Mouse (Mus musculus): ENCODE data around the gene Cdhr3. TPM values are rescaled to one million over a fixed set of nuclear protein-coding genes. Genes with fewer than 3 reads are reported as not detected.

Gene Cdhr3
- polyA plus RNA-seq, 1 experiment = not detected

GRCm38 (mm10) chr12:32998766-32999165 lies 93.9 kb downstream of the Cdhr3 start:
- H3K27me3 ChIP-seq (ENCODE audit: control insufficient read depth, insufficient read depth, insufficient read length) = no peaks in the 10 kb centered on the region
- no peaks in the 10 kb centered on the region for H3K36me3 ChIP-seq (ENCODE audit: control insufficient read depth, insufficient read depth)
- TF ChIP-seq FOSL1 (IDR thresholded peaks at IDR 0.05; ENCODE audit: insufficient read depth, low read length, poor library complexity, severe bottlenecking) = no peak
- TF ChIP-seq MAX (IDR thresholded peaks at IDR 0.05) = no peak
- no peak for TF ChIP-seq MYOG (IDR thresholded peaks at IDR 0.05; ENCODE audit: control insufficient read depth, extremely low read depth, insufficient read length)
- TF ChIP-seq MYOD1 (IDR thresholded peaks at IDR 0.05; ENCODE audit: control insufficient read depth, insufficient read length, low read depth) = no peak
- no peak for TF ChIP-seq CTCF (IDR thresholded peaks at IDR 0.05; ENCODE audit: control insufficient read depth, insufficient read depth, insufficient read length)
- TF ChIP-seq CEBPB (IDR thresholded peaks at IDR 0.05; ENCODE audit: low read depth) = no peak
- no peak overlapping the region for H3K4me3 ChIP-seq (ENCODE audit: insufficient read depth, poor library complexity, severe bottlenecking)
- H3K79me3 ChIP-seq (ENCODE audit: low read depth) = no peaks in the 10 kb centered on the region
- no peak overlapping the region for H3ac ChIP-seq (ENCODE audit: control insufficient read depth, insufficient read length, low read depth)
- no peaks in the 10 kb centered on the region for H3K79me2 ChIP-seq (ENCODE audit: control insufficient read depth, insufficient read depth)

- Histone ChIP-seq H3K4me3 (ENCODE audit: insufficient read depth, poor library complexity, severe bottlenecking) (no peak overlapping the region), H3K79me2 (ENCODE audit: control insufficient read depth, insufficient read depth) (no peaks in the 10 kb centered on the region), H3ac (ENCODE audit: control insufficient read depth, insufficient read length, low read depth) (no peak overlapping the region), H3K79me3 (ENCODE audit: low read depth) (no peaks in the 10 kb centered on the region), H3K36me3 (ENCODE audit: control insufficient read depth, insufficient read depth) (no peaks in the 10 kb centered on the region), H3K27me3 (ENCODE audit: control insufficient read depth, insufficient read depth, insufficient read length) (no peaks in the 10 kb centered on the region)
- TF ChIP-seq USF1 (IDR thresholded peaks at IDR 0.05; ENCODE audit: low read depth) (no peak), MYOG (IDR thresholded peaks at IDR 0.05; ENCODE audit: control insufficient read depth, extremely low read depth, insufficient read length) (no peak), MYOD1 (IDR thresholded peaks at IDR 0.05; ENCODE audit: control insufficient read depth, insufficient read length, low read depth) (no peak), CTCF (IDR thresholded peaks at IDR 0.05; ENCODE audit: control insufficient read depth, insufficient read depth, insufficient read length) (no peak), CEBPB (IDR thresholded peaks at IDR 0.05; ENCODE audit: low read depth) (no peak), FOSL1 (IDR thresholded peaks at IDR 0.05; ENCODE audit: insufficient read depth, low read length, poor library complexity, severe bottlenecking) (no peak), MAX (IDR thresholded peaks at IDR 0.05) (no peak)
Observed at GRCm38 (mm10) chr12:32995081-32995834, 97.4 kb downstream of the Cdhr3 start.

GRCm38 (mm10) chr12:32994081-32994480 lies 98.6 kb downstream of the Cdhr3 start:
- Histone ChIP-seq H3K36me3 (ENCODE audit: control insufficient read depth, insufficient read depth) (no peaks in the 10 kb centered on the region), H3K79me3 (ENCODE audit: low read depth) (no peaks in the 10 kb centered on the region), H3K4me3 (ENCODE audit: insufficient read depth, poor library complexity, severe bottlenecking) (no peak overlapping the region), H3K27me3 (ENCODE audit: control insufficient read depth, insufficient read depth, insufficient read length) (no peaks in the 10 kb centered on the region), H3ac (ENCODE audit: control insufficient read depth, insufficient read length, low read depth) (no peak overlapping the region), H3K79me2 (ENCODE audit: control insufficient read depth, insufficient read depth) (no peaks in the 10 kb centered on the region)
- TF ChIP-seq USF1 (IDR thresholded peaks at IDR 0.05; ENCODE audit: low read depth) = no peak
- TF ChIP-seq MAX (IDR thresholded peaks at IDR 0.05) = no peak

- H3K79me3 ChIP-seq (ENCODE audit: low read depth) = no peaks in the 10 kb centered on the region
- no peak for TF ChIP-seq FOSL1 (IDR thresholded peaks at IDR 0.05; ENCODE audit: insufficient read depth, low read length, poor library complexity, severe bottlenecking)
- no peak for TF ChIP-seq USF1 (IDR thresholded peaks at IDR 0.05; ENCODE audit: low read depth)
- TF ChIP-seq MYOG (IDR thresholded peaks at IDR 0.05; ENCODE audit: control insufficient read depth, extremely low read depth, insufficient read length) = no peak
- TF ChIP-seq MYOD1 (IDR thresholded peaks at IDR 0.05; ENCODE audit: control insufficient read depth, insufficient read length, low read depth) = no peak
- TF ChIP-seq CEBPB (IDR thresholded peaks at IDR 0.05; ENCODE audit: low read depth) = no peak
- no peak for TF ChIP-seq MAX (IDR thresholded peaks at IDR 0.05)
- TF ChIP-seq CTCF (IDR thresholded peaks at IDR 0.05; ENCODE audit: control insufficient read depth, insufficient read depth, insufficient read length) = no peak
- no peak overlapping the region for H3ac ChIP-seq (ENCODE audit: control insufficient read depth, insufficient read length, low read depth)
- no peaks in the 10 kb centered on the region for H3K27me3 ChIP-seq (ENCODE audit: control insufficient read depth, insufficient read depth, insufficient read length)
- H3K79me2 ChIP-seq (ENCODE audit: control insufficient read depth, insufficient read depth) = no peaks in the 10 kb centered on the region
- no peak overlapping the region for H3K4me3 ChIP-seq (ENCODE audit: insufficient read depth, poor library complexity, severe bottlenecking)
- H3K36me3 ChIP-seq (ENCODE audit: control insufficient read depth, insufficient read depth) = no peaks in the 10 kb centered on the region
Observed at GRCm38 (mm10) chr12:32989731-32990130, 102.9 kb downstream of the Cdhr3 start.

GRCm38 (mm10) chr12:32986284-32986683 lies 106.4 kb downstream of the Cdhr3 start:
- H3ac ChIP-seq (ENCODE audit: control insufficient read depth, insufficient read length, low read depth) = no peak overlapping the region
- H3K79me3 ChIP-seq (ENCODE audit: low read depth) = no peaks in the 10 kb centered on the region
- H3K79me2 ChIP-seq (ENCODE audit: control insufficient read depth, insufficient read depth) = no peaks in the 10 kb centered on the region
- H3K27me3 ChIP-seq (ENCODE audit: control insufficient read depth, insufficient read depth, insufficient read length) = no peaks in the 10 kb centered on the region
- no peak overlapping the region for H3K4me3 ChIP-seq (ENCODE audit: insufficient read depth, poor library complexity, severe bottlenecking)
- H3K36me3 ChIP-seq (ENCODE audit: control insufficient read depth, insufficient read depth) = no peaks in the 10 kb centered on the region
- TF ChIP-seq FOSL1 (IDR thresholded peaks at IDR 0.05; ENCODE audit: insufficient read depth, low read length, poor library complexity, severe bottlenecking) (no peak), CTCF (IDR thresholded peaks at IDR 0.05; ENCODE audit: control insufficient read depth, insufficient read depth, insufficient read length) (no peak), MYOD1 (IDR thresholded peaks at IDR 0.05; ENCODE audit: control insufficient read depth, insufficient read length, low read depth) (no peak), USF1 (IDR thresholded peaks at IDR 0.05; ENCODE audit: low read depth) (no peak), MYOG (IDR thresholded peaks at IDR 0.05; ENCODE audit: control insufficient read depth, extremely low read depth, insufficient read length) (no peak), CEBPB (IDR thresholded peaks at IDR 0.05; ENCODE audit: low read depth) (no peak), MAX (IDR thresholded peaks at IDR 0.05) (no peak)

Small RNA genes within 50 kb of the gene (microRNA-seq; reads per million reads assigned to microRNA genes)
- not detected for gene Gm22904 (ENCODE audit: borderline microRNAs expressed)

Other genes with a start within 250 kb of the Cdhr3 start
- gene Sypl, start 139.0 kb downstream of the Cdhr3 start, polyA plus RNA-seq (2012; fragmentation: generic; extraction: Trizol) = 37.0 TPM
- gene Atxn7l1, start 54.8 kb upstream of the Cdhr3 start, polyA plus RNA-seq (2012; fragmentation: generic; extraction: Trizol) = 14.6 TPM

Measured in C2C12 (cell line).